Mouse (Mus musculus) embryonic facial prominence, embryonic 11.5 days (tissue): ENCODE results near the gene Proser1. TPM values are rescaled to one million over a fixed set of nuclear protein-coding genes. Genes with fewer than 3 reads are reported as not detected.

Experiments used
- ATAC-seq: fragments of 200-750 bp; cut with Nextera tagmentation; replicated peaks from 2 replicates; pipeline ENCODE4 v1.8.0; 2017; ENCODE audit warnings: low read depth; ENCODE audit not compliant: insufficient number of reproducible peaks, low FRiP score, low TSS enrichment
- DNase-seq: peaks from one replicate; pipeline ENCODE4 v3.0.0-alpha.2; 2015; ENCODE audit warnings: low spot score
- H3K27ac ChIP-seq: fragments of 300-500 bp; sonication (generic); replicated peaks from 2 replicates; pipeline ENCODE4 v1.5.1; 2014; ENCODE audit warnings: mild to moderate bottlenecking, low read depth, low read length, control low read depth
- H3K27me3 ChIP-seq: fragments of 300-500 bp; sonication (generic); 2 replicates; pipeline ENCODE4 v1.6.1; 2014; ENCODE audit warnings: mild to moderate bottlenecking, low read length, moderate library complexity, mixed read lengths; ENCODE audit not compliant: control insufficient read depth, insufficient read depth
- H3K36me3 ChIP-seq: fragments of 300-500 bp; sonication (generic); replicated peaks from 2 replicates; pipeline ENCODE4 v1.6.1; 2014; ENCODE audit warnings: low read depth, mild to moderate bottlenecking, low read length, moderate library complexity, mixed read lengths; ENCODE audit not compliant: control insufficient read depth, insufficient read depth
- H3K4me1 ChIP-seq: fragments of 300-500 bp; sonication (generic); 2 replicates; pipeline ENCODE4 v1.6.1; 2014; ENCODE audit warnings: low read length, mixed read lengths; ENCODE audit not compliant: control insufficient read depth, insufficient read depth
- H3K4me2 ChIP-seq: fragments of 300-500 bp; sonication (generic); 2 replicates; pipeline ENCODE4 v1.6.1; 2014; ENCODE audit warnings: low read depth, mild to moderate bottlenecking, control low read depth, low read length, moderate library complexity
- H3K4me3 ChIP-seq: fragments of 300-500 bp; sonication (generic); 2 replicates; pipeline ENCODE4 v1.5.1; 2014; ENCODE audit warnings: low read depth, low read length, control low read depth
- H3K9ac ChIP-seq: fragments of 300-500 bp; sonication (generic); replicated peaks from 2 replicates; pipeline ENCODE4 v1.6.1; 2014; ENCODE audit warnings: mild to moderate bottlenecking, control low read depth, low read length
- H3K9me3 ChIP-seq: fragments of 300-500 bp; sonication (generic); replicated peaks from 2 replicates; pipeline ENCODE4 v1.6.1; 2016; ENCODE audit warnings: mild to moderate bottlenecking, low read length, inconsistent platforms, mixed read lengths; ENCODE audit not compliant: control insufficient read depth
- WGBS: fragments of 180-500 bp; shearing (Covaris S2); extraction: QIAGEN DNeasy Blood & Tissue Kit; methylation state at CpG from one replicate; pipeline ENCODE4 v1.1.7; 2014; 5-methylcytosine and 5-hydroxymethylcytosine counted together
- polyA plus RNA-seq: library from polyadenylated mRNA; unstranded; fragments of >200 nt; fragmentation: Nextera tagmentation; extraction: Ambion mirVana; gene quantifications from 2 replicates; pipeline ENCODE4 v1.2.1, GENCODE M21; 2014

Proser1 gene
- polyA plus RNA-seq, 1 experiment from 2014 or later, result 19.5 TPM

DNA sequence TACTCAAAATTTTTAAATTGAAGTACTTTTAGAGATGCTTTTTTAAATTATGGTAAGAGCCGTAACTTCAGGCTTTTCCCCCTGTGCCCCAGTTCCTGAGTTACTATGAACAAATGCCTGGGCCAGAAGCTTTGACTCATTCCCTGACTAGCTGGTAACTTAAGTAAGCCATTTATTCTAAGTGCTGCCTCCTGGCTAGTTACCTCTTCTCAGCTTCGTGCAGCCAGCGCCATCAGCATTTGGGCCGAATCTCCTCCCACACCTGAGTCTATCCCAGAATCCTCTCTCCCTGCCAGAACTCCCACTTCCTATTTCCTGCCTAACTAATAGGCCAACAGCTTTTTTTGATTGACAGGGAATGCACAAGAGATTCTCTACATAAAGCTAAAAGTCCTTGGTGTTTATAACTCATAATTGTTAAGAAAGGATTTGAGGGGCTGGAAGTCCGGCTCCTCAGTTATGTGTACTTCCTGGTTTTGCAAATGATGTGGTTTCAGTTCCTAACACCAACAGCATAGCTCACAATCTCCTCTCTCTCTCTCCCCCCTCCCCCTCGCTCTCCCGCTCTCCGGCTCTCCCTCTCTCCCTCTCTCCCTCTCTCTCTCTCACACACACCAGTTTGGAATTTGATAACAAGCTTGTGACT is 20.1 kb downstream of the Proser1 start:
- DNase-seq (no peak), ATAC-seq (no peak)
- H3K4me2 ChIP-seq, result no peak overlapping the region
- H3K4me3 ChIP-seq, result no peak overlapping the region
- no peak overlapping the region for H3K27ac ChIP-seq
- 86% methylated on average over 8 of the region's 8 CpGs for WGBS
- H3K9ac ChIP-seq, result no peak overlapping the region
- H3K9me3 ChIP-seq, result no peaks in the 10 kb centered on the region
- H3K36me3 ChIP-seq, result peaks cover 7% of the 10 kb centered on the region
- no peaks in the 10 kb centered on the region for H3K27me3 ChIP-seq
- no peaks in the 10 kb centered on the region; the same call in 1 of the 2 replicates for H3K4me1 ChIP-seq

GRCm38 (mm10) chr3:53486561-53486960 is 23.1 kb downstream of the Proser1 start:
- DNase-seq (no peak), ATAC-seq (no peak)
- no peak overlapping the region for H3K4me2 ChIP-seq
- H3K27me3 ChIP-seq, result no peaks in the 10 kb centered on the region
- no peaks in the 10 kb centered on the region for H3K9me3 ChIP-seq
- no peaks in the 10 kb centered on the region; the same call in 1 of the 2 replicates for H3K4me1 ChIP-seq
- H3K9ac ChIP-seq, result no peak overlapping the region
- H3K36me3 ChIP-seq, result no peaks in the 10 kb centered on the region
- H3K27ac ChIP-seq, result no peak overlapping the region
- no peak overlapping the region for H3K4me3 ChIP-seq
- WGBS, result 64% methylated on average over 10 of the region's 10 CpGs

- DNase-seq, result no peak
- Histone ChIP-seq H3K27me3 (no peaks in the 10 kb centered on the region), H3K9ac (no peak overlapping the region), H3K4me3 (no peak overlapping the region), H3K4me1 (no peaks in the 10 kb centered on the region; the same call in 1 of the 2 replicates), H3K27ac (no peak overlapping the region), H3K4me2 (no peak overlapping the region), H3K9me3 (no peaks in the 10 kb centered on the region), H3K36me3 (no peaks in the 10 kb centered on the region)
- ATAC-seq, result no peak
- 61% methylated on average over 9 of the region's 9 CpGs for WGBS
Observed at GRCm38 (mm10) chr3:53486996-53487576, 23.6 kb downstream of the Proser1 start.

GRCm38 (mm10) chr3:53488353-53488752 is 24.9 kb downstream of the Proser1 start, which contains the start of gene Stoml3:
TSS of gene Stoml3 (plus strand) at chr3:53488653.
- Histone ChIP-seq H3K36me3 (no peaks in the 10 kb centered on the region), H3K4me3 (no peak within 1 kb of the TSS), H3K9me3 (no peaks in the 10 kb centered on the region), H3K4me2 (no peak within 1 kb of the TSS), H3K27ac (no peak within 1 kb of the TSS), H3K9ac (no peak within 1 kb of the TSS), H3K4me1 (no peaks in the 10 kb centered on the region; the same call in 1 of the 2 replicates), H3K27me3 (no peaks in the 10 kb centered on the region)
- WGBS, result 72% methylated on average over 6 of the region's 6 CpGs
- ATAC-seq (no peak), DNase-seq (no peak)

DNA sequence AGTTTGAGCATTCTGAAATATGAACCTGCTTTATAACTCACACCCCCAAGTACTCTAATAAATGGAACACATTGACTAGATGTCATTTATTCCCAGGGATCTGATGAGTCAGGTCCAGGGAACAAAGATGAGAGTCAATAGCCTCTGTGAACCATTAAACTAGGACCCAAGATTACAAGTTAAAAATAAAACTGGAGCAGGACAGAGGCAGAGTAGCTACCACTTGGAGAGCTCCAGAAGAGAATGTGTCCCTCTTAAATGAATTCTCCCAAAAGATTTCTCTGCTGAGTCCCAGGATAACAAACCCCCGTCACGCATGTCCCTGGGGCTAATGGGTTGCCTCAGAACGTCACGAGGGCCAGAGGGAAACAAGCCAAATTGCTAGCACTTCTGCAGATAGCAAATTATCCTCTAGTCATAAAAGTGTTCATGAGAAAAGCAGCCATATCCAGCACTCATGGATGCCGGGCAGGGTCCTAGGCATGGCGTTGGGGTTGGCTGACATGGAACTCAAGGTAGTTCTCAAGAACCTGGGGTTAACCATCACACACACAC is 35.0 kb downstream of the Proser1 start:
- H3K4me1 ChIP-seq, result no peaks in the 10 kb centered on the region
- H3K27ac ChIP-seq, result no peak overlapping the region
- H3K4me3 ChIP-seq, result no peak overlapping the region
- H3K9me3 ChIP-seq, result no peaks in the 10 kb centered on the region
- no peak overlapping the region for H3K9ac ChIP-seq
- no peak overlapping the region for H3K4me2 ChIP-seq
- 80% methylated on average over 6 of the region's 6 CpGs for WGBS
- H3K36me3 ChIP-seq, result no peaks in the 10 kb centered on the region
- DNase-seq, result no peak
- no peak for ATAC-seq
- no peaks in the 10 kb centered on the region for H3K27me3 ChIP-seq

DNA sequence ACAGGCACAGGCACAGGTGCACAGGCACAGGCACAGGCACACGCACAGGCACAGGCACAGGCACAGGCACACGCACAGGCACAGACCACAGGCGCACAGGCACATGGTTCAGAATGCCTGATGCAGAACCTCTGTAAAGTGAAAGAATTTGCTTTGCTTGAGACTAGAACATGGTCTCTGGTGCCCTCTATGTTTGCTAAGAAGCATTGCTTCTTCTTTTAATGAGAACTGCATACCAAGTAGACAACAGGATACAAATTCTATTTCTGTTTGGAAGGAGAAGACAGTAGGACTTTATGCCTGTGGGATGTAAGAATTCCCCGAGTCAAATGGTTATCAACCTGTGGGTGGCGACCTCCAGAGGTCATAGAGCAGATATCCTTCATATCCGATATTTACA is 39.0 kb downstream of the Proser1 start:
- H3K4me3 ChIP-seq, result no peak overlapping the region
- H3K27me3 ChIP-seq, result no peaks in the 10 kb centered on the region
- no peak for ATAC-seq
- H3K4me2 ChIP-seq, result no peak overlapping the region
- no peaks in the 10 kb centered on the region for H3K9me3 ChIP-seq
- no peak overlapping the region for H3K9ac ChIP-seq
- no peak for DNase-seq
- 78% methylated on average over 6 of the region's 6 CpGs for WGBS
- no peaks in the 10 kb centered on the region for H3K36me3 ChIP-seq
- H3K4me1 ChIP-seq, result no peaks in the 10 kb centered on the region
- H3K27ac ChIP-seq, result no peak overlapping the region

DNA sequence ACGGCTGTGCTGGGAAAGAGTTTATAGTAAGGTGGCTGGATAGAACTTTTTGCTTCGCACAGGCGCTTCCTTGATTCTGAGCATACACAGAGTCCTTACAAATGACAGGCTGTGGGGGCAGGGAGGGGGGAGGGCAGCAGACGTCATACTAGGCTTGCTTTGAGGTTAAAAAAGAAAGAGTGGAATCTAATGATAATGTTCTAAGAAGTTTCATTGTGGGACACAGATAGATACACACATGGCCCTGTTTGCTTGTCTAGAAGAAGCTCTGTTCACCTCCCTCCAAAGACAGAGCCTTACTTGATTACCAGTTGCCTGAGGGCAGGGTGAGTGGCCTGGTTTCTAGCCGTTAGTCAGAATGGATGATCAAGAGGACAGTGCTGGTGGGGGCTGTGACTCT is 49.6 kb downstream of the Proser1 start:
- Histone ChIP-seq H3K9ac (no peak overlapping the region), H3K27me3 (no peaks in the 10 kb centered on the region), H3K4me1 (no peaks in the 10 kb centered on the region), H3K27ac (no peak overlapping the region), H3K9me3 (no peaks in the 10 kb centered on the region), H3K36me3 (no peaks in the 10 kb centered on the region), H3K4me2 (no peak overlapping the region), H3K4me3 (no peak overlapping the region)
- WGBS, result 49% methylated on average over 5 of the region's 5 CpGs
- ATAC-seq, result no peak
- DNase-seq, result no peak
